Mouse (Mus musculus): ENCODE data around the gene Gprc5a.

DNA sequence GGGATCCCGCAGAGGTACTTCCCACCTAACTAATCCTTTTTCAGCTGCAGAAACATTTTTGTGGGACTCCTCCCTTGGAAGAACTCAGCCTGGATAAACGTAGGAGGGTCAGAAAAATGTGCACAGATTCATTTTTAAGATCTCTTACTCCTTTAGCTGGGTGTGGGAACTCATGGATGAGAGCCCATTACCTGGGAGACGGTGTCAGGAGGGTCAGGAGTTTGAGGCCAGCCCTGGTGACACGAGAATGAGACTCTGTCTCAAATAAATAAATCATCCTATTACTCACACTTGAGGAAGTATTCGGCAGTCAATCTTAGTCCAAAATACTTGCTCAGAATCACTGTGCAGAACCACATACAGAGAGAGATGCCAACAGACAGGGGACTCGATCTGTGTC is 4.4 kb downstream of the Gprc5a start:
- no peak for TF ChIP-seq TAL1 (IDR thresholded peaks at IDR 0.05; ENCODE audit: low read length)
- TF ChIP-seq GATA1 (IDR thresholded peaks at IDR 0.05; ENCODE audit: low read length): no peak
